Comparison of ENCODE assay signal across 8 mouse cellular contexts in genomic region chr11:70410297-70410643, GRCm38 (mm10). TPM values are rescaled to one million over a fixed set of nuclear protein-coding genes. Genes with fewer than 3 reads are reported as not detected.
DNase-seq lines count a peak whose midpoint lies in the region; ATAC-seq and TF ChIP-seq lines count a peak whose summit lies in the region.

No protein-coding gene starts in this region.

- no peaks in the 10 kb centered on the region for H3K9me3 ChIP-seq in embryonic facial prominence, embryonic 12.5 days
- H3K9me3 ChIP-seq in intestine, embryonic 15.5 days: no peaks in the 10 kb centered on the region
- H3K9me3 ChIP-seq in midbrain, postnatal 0 days (ENCODE audit: low read length): no peaks in the 10 kb centered on the region

- no peak for ATAC-seq in embryonic facial prominence, embryonic 12.5 days (ENCODE audit: insufficient number of reproducible peaks, insufficient read depth, low FRiP score, low TSS enrichment)
- ATAC-seq in intestine, embryonic 15.5 days: no peak
- ATAC-seq in midbrain, postnatal 0 days (ENCODE audit: low FRiP score): no peak

- 63% methylated on average over 6 of the region's 6 CpGs for WGBS in embryonic facial prominence, embryonic 12.5 days
- 63% methylated on average over 6 of the region's 6 CpGs for WGBS in intestine, embryonic 15.5 days
- WGBS in midbrain, postnatal 0 days: 61% methylated on average over 6 of the region's 6 CpGs

- no peak for TF ChIP-seq CTCF in layer of hippocampus, adult 2 months (conservative IDR thresholded peaks at IDR 0.05)
- no peak for TF ChIP-seq CTCF in midbrain, postnatal 0 days (IDR thresholded peaks at IDR 0.05)

- peaks cover 18% of the 10 kb centered on the region for H3K4me1 ChIP-seq in embryonic facial prominence, embryonic 12.5 days
- peaks cover 14% of the 10 kb centered on the region for H3K4me1 ChIP-seq in intestine, embryonic 15.5 days (replicated peaks)
- H3K4me1 ChIP-seq in midbrain, postnatal 0 days (ENCODE audit: insufficient read depth, low read length): peaks cover 9% of the 10 kb centered on the region; the same call in 1 of the 2 replicates

- H3K4me3 ChIP-seq in layer of hippocampus, adult 2 months: peak overlapping the region; percentile 93
- H3K4me3 ChIP-seq in embryonic facial prominence, embryonic 12.5 days: peak overlapping the region; percentile 100
- H3K4me3 ChIP-seq in intestine, embryonic 15.5 days (replicated peaks): peak overlapping the region; percentile 98
- peak overlapping the region; percentile 98 for H3K4me3 ChIP-seq in midbrain, postnatal 0 days (ENCODE audit: low read depth, low read length)

- DNase-seq in layer of hippocampus, adult 2 months (ENCODE audit: low spot score in 2 of 2): no peak
- no peak for DNase-seq in layer of hippocampus, postnatal 36 days
- DNase-seq in midbrain, postnatal 0 days (ENCODE audit: low spot score): no peak
- DNase-seq in B cell, adult 2 months: no peak
- DNase-seq in embryo, embryonic 11 days: no peak
- DNase-seq in ovary, adult 18-20 months (ENCODE audit: low spot score): no peak

- H3K9ac ChIP-seq in embryonic facial prominence, embryonic 12.5 days: peak overlapping the region; percentile 99; the same call in 1 of the 2 replicates
- peak overlapping the region; percentile 100 for H3K9ac ChIP-seq in intestine, embryonic 15.5 days
- peak overlapping the region; percentile 97; the same call in 1 of the 2 replicates for H3K9ac ChIP-seq in midbrain, postnatal 0 days (replicated peaks; ENCODE audit: low read length, poor library complexity, severe bottlenecking)

- H3K27me3 ChIP-seq in embryonic facial prominence, embryonic 12.5 days: no peaks in the 10 kb centered on the region
- H3K27me3 ChIP-seq in intestine, embryonic 15.5 days (replicated peaks): no peaks in the 10 kb centered on the region
- no peaks in the 10 kb centered on the region for H3K27me3 ChIP-seq in midbrain, postnatal 0 days (ENCODE audit: insufficient read depth, low read length)

- H3K4me2 ChIP-seq in embryonic facial prominence, embryonic 12.5 days (replicated peaks): peak overlapping the region; percentile 85
- H3K4me2 ChIP-seq in intestine, embryonic 15.5 days (replicated peaks): peak overlapping the region; percentile 79
- H3K4me2 ChIP-seq in midbrain, postnatal 0 days (ENCODE audit: low read depth, low read length, poor library complexity, severe bottlenecking): peak overlapping the region; percentile 60

- peaks cover 4% of the 10 kb centered on the region; the same call in 1 of the 2 replicates for H3K36me3 ChIP-seq in embryonic facial prominence, embryonic 12.5 days
- H3K36me3 ChIP-seq in intestine, embryonic 15.5 days: peaks cover 3% of the 10 kb centered on the region; the same call in 1 of the 2 replicates
- H3K36me3 ChIP-seq in midbrain, postnatal 0 days (ENCODE audit: insufficient read depth, low read length): peaks cover 5% of the 10 kb centered on the region; the same call in 1 of the 2 replicates

- H3K27ac ChIP-seq in layer of hippocampus, adult 2 months: peak overlapping the region; percentile 95
- 0 out of 2 replicates have a peak overlapping the region, but pooled peaks have one; percentile 82 for H3K27ac ChIP-seq in embryonic facial prominence, embryonic 12.5 days
- no peak overlapping the region for H3K27ac ChIP-seq in intestine, embryonic 15.5 days
- H3K27ac ChIP-seq in midbrain, postnatal 0 days (ENCODE audit: low read depth, low read length): peak overlapping the region; percentile 75

RNA-seq across cellular contexts. Expression of gene Pelp1, which starts 0.4 kb away (rescaled TPM):
- 10 to 100 TPM; 33.2 to 40.1 TPM for total RNA-seq in layer of hippocampus, adult 2 months (2021)
- 10 to 100 TPM; 33.3 to 36.2 TPM for total RNA-seq in layer of hippocampus, postnatal 36 days (2021)
- 41.9 and 46.4 TPM in 2 replicates for polyA plus RNA-seq in embryonic facial prominence, embryonic 12.5 days (2016; fragmentation: Nextera tagmentation; extraction: Ambion mirVana)
- polyA plus RNA-seq in intestine, embryonic 15.5 days (2015; fragmentation: Nextera tagmentation; extraction: Ambion mirVana): 31.9 and 32.6 TPM in 2 replicates
- 35.6 and 55.1 TPM in 2 replicates for total RNA-seq in midbrain, postnatal 0 days (2014; rRNA removed)
- polyA plus RNA-seq in midbrain, postnatal 0 days (2015; fragmentation: Nextera tagmentation; extraction: Ambion mirVana): 28.0 and 28.3 TPM in 2 replicates

RNA-seq across cellular contexts. Expression of gene Arrb2, which starts 22.2 kb away (rescaled TPM):
- 10 to 100 TPM; 99.9 TPM for total RNA-seq in layer of hippocampus, adult 2 months (2021)
- 100 to 1,000 TPM; 103 to 112 TPM for total RNA-seq in layer of hippocampus, postnatal 36 days (2021)
- polyA plus RNA-seq in embryonic facial prominence, embryonic 12.5 days (2016; fragmentation: Nextera tagmentation; extraction: Ambion mirVana): 21.7 and 23.7 TPM in 2 replicates
- polyA plus RNA-seq in intestine, embryonic 15.5 days (2015; fragmentation: Nextera tagmentation; extraction: Ambion mirVana): 13.2 and 15.4 TPM in 2 replicates
- 99.9 and 119 TPM in 2 replicates for total RNA-seq in midbrain, postnatal 0 days (2014; rRNA removed)
- polyA plus RNA-seq in midbrain, postnatal 0 days (2015; fragmentation: Nextera tagmentation; extraction: Ambion mirVana): 55.0 and 55.6 TPM in 2 replicates

RNA-seq across cellular contexts. Expression of gene Med11, which starts 41.4 kb away (rescaled TPM):
- total RNA-seq in layer of hippocampus, adult 2 months (2021): 10 to 100 TPM; 13.5 to 15.6 TPM
- total RNA-seq in layer of hippocampus, postnatal 36 days (2021): 10 to 100 TPM; 13.2 to 17.3 TPM
- 41.4 and 44.5 TPM in 2 replicates for polyA plus RNA-seq in embryonic facial prominence, embryonic 12.5 days (2016; fragmentation: Nextera tagmentation; extraction: Ambion mirVana)
- 39.9 and 42.4 TPM in 2 replicates for polyA plus RNA-seq in intestine, embryonic 15.5 days (2015; fragmentation: Nextera tagmentation; extraction: Ambion mirVana)
- 23.7 and 30.1 TPM in 2 replicates for total RNA-seq in midbrain, postnatal 0 days (2014; rRNA removed)
- 28.2 and 36.8 TPM in 2 replicates for polyA plus RNA-seq in midbrain, postnatal 0 days (2015; fragmentation: Nextera tagmentation; extraction: Ambion mirVana)

RNA-seq across cellular contexts. Expression of gene Zmynd15, which starts 49.0 kb away (rescaled TPM):
- total RNA-seq in layer of hippocampus, adult 2 months (2021): under 1 TPM; 0.12 to 0.72 TPM
- total RNA-seq in layer of hippocampus, postnatal 36 days (2021): under 1 TPM; 0.25 to 0.46 TPM
- 0.27 and 0.46 TPM in 2 replicates for polyA plus RNA-seq in embryonic facial prominence, embryonic 12.5 days (2016; fragmentation: Nextera tagmentation; extraction: Ambion mirVana)
- 0.78 and 1.2 TPM in 2 replicates for polyA plus RNA-seq in intestine, embryonic 15.5 days (2015; fragmentation: Nextera tagmentation; extraction: Ambion mirVana)
- 0.44 and 0.71 TPM in 2 replicates for total RNA-seq in midbrain, postnatal 0 days (2014; rRNA removed)
- polyA plus RNA-seq in midbrain, postnatal 0 days (2015; fragmentation: Nextera tagmentation; extraction: Ambion mirVana): 0.47 and 0.70 TPM in 2 replicates

RNA-seq across cellular contexts. Expression of gene Cxcl16, which starts 49.5 kb away (rescaled TPM):
- 1 to 10 TPM in 1 of 2 experiments, under 1 TPM in 1; 0.96 to 1.1 TPM for total RNA-seq in layer of hippocampus, adult 2 months (2021)
- under 1 TPM; 0.68 to 0.97 TPM for total RNA-seq in layer of hippocampus, postnatal 36 days (2021)
- polyA plus RNA-seq in embryonic facial prominence, embryonic 12.5 days (2016; fragmentation: Nextera tagmentation; extraction: Ambion mirVana): 1.4 and 2.2 TPM in 2 replicates
- 8.6 and 10.4 TPM in 2 replicates for polyA plus RNA-seq in intestine, embryonic 15.5 days (2015; fragmentation: Nextera tagmentation; extraction: Ambion mirVana)
- total RNA-seq in midbrain, postnatal 0 days (2014; rRNA removed): 1.2 and 1.9 TPM in 2 replicates
- polyA plus RNA-seq in midbrain, postnatal 0 days (2015; fragmentation: Nextera tagmentation; extraction: Ambion mirVana): 3.1 and 3.2 TPM in 2 replicates
